Mouse (Mus musculus) stomach, postnatal 0 days (tissue): Measurements from ENCODE around the gene Arhgap1.

Experiments
- CTCF ChIP-seq: IDR thresholded peaks from 2 replicates; pipeline ENCODE4 v1.5.1; 2016; ENCODE audit warnings: antibody characterized with exemption, low read depth, mild to moderate bottlenecking, moderate library complexity
- EP300 ChIP-seq: optimal IDR thresholded peaks from 2 replicates; pipeline ENCODE3; 2016; ENCODE audit warnings: antibody characterized with exemption

GRCm38 (mm10) chr2:91705736-91706135 lies 56.1 kb downstream of the Arhgap1 start:
- TF ChIP-seq EP300 (no peak), CTCF (no peak)
